Mouse (Mus musculus) Patski (cell line): Measurements from ENCODE around the gene C1ql1. TPM values are rescaled to one million over a fixed set of nuclear protein-coding genes. Genes with fewer than 3 reads are reported as not detected.

Experiments
- ATAC-seq: fragments of 100-300 bp; one replicate; pipeline ENCODE4 v1.8.0; 2021
- CTCF ChIA-PET: fragments of 350-600 bp; sonication (Branson Sonifier 250); formaldehyde crosslinking; loops from one replicate; lab custom pipeline; 2022; ENCODE audit warnings: inconsistent platforms; lab: Charles Lee
- POLR2A ChIA-PET: fragments of 350-600 bp; sonication (Branson Sonifier 250); formaldehyde crosslinking; loops from one replicate; lab custom pipeline; 2022; ENCODE audit warnings: antibody characterized with exemption, inconsistent platforms; lab: Charles Lee
- DNase-seq: peaks from one replicate; pipeline ENCODE4 v3.0.0-alpha.2; 2011; ENCODE audit warnings: low read depth, low spot score
- H3K27me3 ChIP-seq: fragments of 371-371 bp; one replicate; pipeline ENCODE4 v1.5.1; 2021
- CTCF ChIP-seq: fragments of 100-300 bp; IDR thresholded peaks from one replicate; pipeline ENCODE4 v1.5.1; 2021
- in situ Hi-C: fragments of 300-500 bp; cut with MboI; formaldehyde crosslinking; loops from 3 replicates; pipeline ENCODE4 v1.11.1; 2018; ENCODE audit warnings: low pct_unique_long_range_greater_than_20kb, mixed read lengths
- polyA plus RNA-seq: library from polyadenylated mRNA; unstranded; gene quantifications from one replicate; pipeline ENCODE4 v1.2.3, GENCODE M21; 2021

Gene C1ql1
- polyA plus RNA-seq = 19.6 TPM

DNA sequence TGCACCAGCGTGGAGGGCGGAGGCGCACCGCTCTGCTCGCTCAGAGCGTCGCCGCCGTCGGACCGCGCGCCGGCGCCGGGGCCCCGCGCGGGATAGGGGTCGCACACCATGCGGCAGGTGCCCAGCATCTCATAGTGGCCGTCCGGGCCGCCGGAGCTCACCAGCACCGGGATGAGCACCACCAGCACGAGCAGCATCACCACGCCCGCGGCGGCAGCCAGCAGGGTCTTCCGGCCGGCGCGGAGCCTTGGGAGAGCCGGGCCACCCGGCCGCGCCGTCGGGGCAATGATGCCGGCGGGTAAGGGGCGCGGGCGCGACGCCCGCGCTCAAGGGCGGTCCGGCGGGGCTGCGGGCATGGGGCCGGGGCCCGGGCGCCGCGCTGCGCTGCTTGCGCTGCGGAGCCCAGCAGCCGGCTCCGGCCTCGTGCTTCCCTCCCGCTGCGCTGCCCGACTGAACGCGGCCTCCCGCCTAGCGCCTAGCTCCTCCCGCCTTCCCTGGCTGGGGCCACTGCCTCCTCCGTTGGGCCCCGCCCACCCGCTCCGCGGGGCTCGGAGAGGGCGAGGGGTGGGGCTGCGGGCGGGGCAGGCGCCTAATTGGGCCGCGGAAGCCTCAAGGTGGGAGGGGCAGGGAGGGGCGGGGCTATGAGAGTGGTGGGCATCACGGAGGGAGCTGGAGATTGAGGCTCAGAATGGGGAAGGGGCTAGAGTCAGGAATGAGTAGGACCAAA lies at the start of gene C1ql1:
Gene C1ql1, minus strand, starts transcription at position 424 of the 727 bp plus-strand sequence.
- TF ChIP-seq CTCF = no peak
- ATAC-seq (peak; percentile 68), DNase-seq (peak; percentile 54)
- CTCF ChIA-PET = interaction anchor here (1.8 kb wide), 1 partner anchor 23 kb away, joined by 5 read pairs; no protein-coding TSS in a partner anchor
- H3K27me3 ChIP-seq = no peaks in the 10 kb centered on the region
- in situ Hi-C loops = no loop called here
- POLR2A ChIA-PET = interaction anchor here (0.6 kb wide), 1 partner anchor 393 kb away, joined by 8 read pairs; no protein-coding TSS in a partner anchor

DNA sequence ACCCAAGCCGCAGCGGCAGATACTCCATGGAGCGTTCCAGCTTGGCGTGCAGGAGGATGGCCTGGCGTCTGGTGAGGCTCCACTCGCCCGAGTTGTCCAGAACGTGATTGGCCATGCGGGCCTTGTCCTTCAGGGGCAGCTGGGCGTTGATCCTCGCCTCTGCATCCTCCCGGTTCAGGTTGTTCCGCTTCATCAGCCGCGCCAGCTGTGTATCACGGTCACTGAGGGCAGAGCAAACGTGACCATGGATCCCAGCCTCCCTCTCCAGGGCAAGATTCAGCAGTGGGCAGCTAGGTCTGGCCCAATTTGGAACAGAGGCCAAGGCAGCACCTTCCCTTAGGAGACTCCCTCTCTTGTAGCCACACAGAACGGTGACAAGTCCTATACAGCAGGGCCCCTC lies 48.5 kb upstream of the C1ql1 start:
- POLR2A ChIA-PET = interaction anchor here (0.8 kb wide), 1 partner anchor 64 kb away, joined by 3 read pairs; no protein-coding TSS in a partner anchor
- TF ChIP-seq CTCF = no peak
- CTCF ChIA-PET = no interaction called here
- DNase-seq (no peak), ATAC-seq (no peak)
- H3K27me3 ChIP-seq = no peaks in the 10 kb centered on the region
- in situ Hi-C loops = loop anchor here (5.0 to 25.0 kb wide), 2 partner anchors 98 to 233 kb away; partner anchors contain the start of gene Adam11

DNA sequence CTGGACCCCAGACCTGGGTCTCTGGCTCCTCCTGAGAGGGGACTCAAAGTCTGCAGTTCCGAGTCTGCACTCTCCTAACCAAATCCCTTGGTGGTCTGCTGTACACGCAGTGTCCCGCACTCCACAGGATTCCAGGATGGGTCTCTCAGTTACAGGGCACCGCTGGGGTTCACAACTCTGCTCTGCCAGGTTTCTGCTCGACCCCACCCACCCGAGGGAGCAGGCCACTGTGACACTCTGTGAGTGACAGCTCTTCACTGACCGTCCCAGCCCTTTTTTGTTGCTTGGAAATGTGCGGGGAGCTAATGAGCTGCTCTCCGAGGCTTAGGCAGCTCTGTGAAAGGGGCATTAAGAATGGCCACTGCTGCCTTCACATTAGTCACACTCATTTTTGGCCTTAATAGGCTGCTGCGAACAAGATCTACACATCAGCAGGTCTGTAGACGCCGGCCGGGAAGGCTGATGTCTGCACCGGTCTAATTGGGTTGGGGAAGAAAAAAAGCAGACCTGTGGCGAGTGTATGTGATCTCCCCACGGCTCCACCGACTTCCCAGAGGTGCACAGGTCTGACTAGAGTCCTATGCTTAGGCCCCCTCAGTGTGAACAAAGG lies 47.0 kb upstream of the C1ql1 start:
- ChIA-PET POLR2A (no interaction called here), CTCF (interaction anchor here (0.7 to 2.7 kb wide), 11 partner anchors 10 to 98 kb away, joined by 3 to 30 read pairs (median 3); partner anchors contain the start of gene Gfap)
- DNase-seq (no peak), ATAC-seq (no peak)
- in situ Hi-C loops = loop anchor here (5.0 to 25.0 kb wide), 2 partner anchors 96 to 231 kb away; partner anchors contain the start of gene Adam11
- TF ChIP-seq CTCF = no peak
- no peaks in the 10 kb centered on the region for H3K27me3 ChIP-seq

DNA sequence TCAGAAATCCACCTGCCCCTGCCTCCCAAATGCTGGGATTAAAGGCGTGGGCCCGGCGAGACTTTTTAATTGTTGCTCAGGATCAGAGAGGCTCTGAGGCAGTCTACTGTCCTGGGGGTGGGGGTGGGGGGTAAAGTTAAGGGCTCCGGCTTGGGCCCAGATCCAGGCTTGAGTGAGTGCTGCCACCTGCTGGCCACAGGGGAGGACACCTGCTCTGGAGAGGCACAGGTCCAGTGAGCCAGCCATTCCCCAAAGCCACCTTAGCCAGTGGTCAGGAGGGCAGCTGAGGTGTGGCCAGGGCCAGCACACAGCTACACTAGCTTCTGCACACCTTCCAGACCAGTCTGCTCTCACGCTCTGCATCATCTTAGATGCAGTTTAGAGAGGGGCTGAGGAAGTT lies 46.5 kb upstream of the C1ql1 start:
- in situ Hi-C loops = loop anchor here (5.0 to 25.0 kb wide), 2 partner anchors 96 to 231 kb away; partner anchors contain the start of gene Adam11
- no peaks in the 10 kb centered on the region for H3K27me3 ChIP-seq
- ChIA-PET CTCF (interaction anchor here (0.7 to 2.7 kb wide), 11 partner anchors 10 to 97 kb away, joined by 3 to 30 read pairs (median 3); partner anchors contain the start of gene Gfap), POLR2A (no interaction called here)
- no peak for ATAC-seq
- no peak for TF ChIP-seq CTCF
- DNase-seq = no peak

DNA sequence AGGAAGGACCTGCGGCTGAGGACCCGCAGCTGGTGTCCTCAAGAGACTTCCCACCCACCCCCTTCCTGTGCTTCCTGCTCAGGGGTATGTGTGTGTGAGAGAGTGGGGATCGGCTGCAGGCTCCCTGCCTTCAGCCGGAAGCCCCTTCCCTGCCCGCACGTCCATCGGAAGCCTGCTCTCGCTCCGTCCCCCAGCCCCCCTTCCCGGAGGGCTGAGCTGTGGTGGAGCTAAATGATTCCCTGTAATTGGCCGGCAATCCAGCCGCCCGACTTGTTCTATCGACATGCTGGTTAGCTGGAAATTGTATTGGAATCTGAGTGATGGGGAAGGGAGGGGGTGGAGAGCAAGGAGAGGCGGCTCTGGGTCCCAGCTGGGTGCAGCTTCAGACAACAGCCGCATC lies 45.2 kb upstream of the C1ql1 start:
- DNase-seq = no peak
- in situ Hi-C loops = loop anchor here (5.0 to 25.0 kb wide), 2 partner anchors 94 to 229 kb away; partner anchors contain the start of gene Adam11
- CTCF ChIA-PET = interaction anchor here (0.8 to 2.7 kb wide), 3 partner anchors 14 to 96 kb away, joined by 3 to 30 read pairs (median 4); partner anchors contain the start of gene Gfap
- POLR2A ChIA-PET = no interaction called here
- TF ChIP-seq CTCF = no peak
- ATAC-seq = no peak
- H3K27me3 ChIP-seq = no peaks in the 10 kb centered on the region

DNA sequence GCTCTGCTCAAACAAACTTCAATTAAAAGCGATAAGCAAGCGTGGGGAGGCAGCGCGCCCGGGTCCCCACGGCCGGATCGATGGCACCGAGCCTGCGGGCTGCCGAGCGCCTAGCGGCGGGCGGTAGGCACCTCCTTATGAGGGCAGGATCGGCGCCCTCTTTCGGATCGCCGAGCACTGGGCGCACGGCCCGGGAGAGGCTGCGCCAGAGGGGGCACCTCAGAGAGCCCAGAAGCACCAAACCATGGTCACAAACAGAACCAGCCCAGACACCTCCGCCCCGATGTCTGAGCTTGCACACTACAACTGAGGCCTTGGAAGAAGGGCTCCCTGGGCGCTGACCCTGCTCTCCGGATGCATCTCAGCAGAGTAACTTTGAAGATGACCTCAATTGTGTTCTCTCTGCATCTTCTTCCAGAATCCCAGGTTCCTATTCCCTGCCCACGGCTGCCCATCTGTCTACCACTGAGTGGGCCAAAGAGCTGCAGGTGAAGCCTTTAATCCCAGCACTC lies 43.7 kb upstream of the C1ql1 start:
- ChIA-PET POLR2A (no interaction called here), CTCF (interaction anchor here (0.8 to 1.9 kb wide), 2 partner anchors 67 to 88 kb away, joined by 3 to 7 read pairs; no protein-coding TSS in a partner anchor)
- in situ Hi-C loops = loop anchor here (5.0 to 25.0 kb wide), 2 partner anchors 93 to 228 kb away; partner anchors contain the start of gene Adam11
- peak; percentile 86 for TF ChIP-seq CTCF
- no peaks in the 10 kb centered on the region for H3K27me3 ChIP-seq
- no peak for ATAC-seq
- no peak for DNase-seq

DNA sequence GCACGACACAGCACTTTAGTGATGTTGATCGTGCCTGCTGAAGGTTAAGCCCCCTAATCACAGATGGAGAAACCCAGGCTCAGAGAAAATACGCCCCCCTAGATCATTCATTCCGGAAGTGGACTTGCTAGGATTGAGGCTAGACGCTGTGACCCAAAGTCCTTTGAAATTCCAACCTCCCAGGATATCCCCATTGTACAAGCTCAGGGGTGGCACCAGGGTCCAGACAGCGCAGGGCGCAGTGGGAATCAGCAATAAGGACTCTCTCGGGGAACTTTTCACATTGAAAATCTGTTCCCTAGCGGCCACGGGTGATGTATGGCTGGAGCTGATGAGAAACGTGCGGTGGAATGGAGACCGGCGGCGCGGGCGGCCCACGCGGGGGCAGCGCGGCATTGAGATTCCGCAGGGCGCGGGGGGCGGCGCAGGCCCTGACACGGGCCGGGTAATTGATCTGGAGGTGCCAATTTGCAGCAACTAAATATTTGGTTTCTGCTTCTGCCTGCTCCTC lies 43.2 kb upstream of the C1ql1 start:
- ATAC-seq = no peak

DNA sequence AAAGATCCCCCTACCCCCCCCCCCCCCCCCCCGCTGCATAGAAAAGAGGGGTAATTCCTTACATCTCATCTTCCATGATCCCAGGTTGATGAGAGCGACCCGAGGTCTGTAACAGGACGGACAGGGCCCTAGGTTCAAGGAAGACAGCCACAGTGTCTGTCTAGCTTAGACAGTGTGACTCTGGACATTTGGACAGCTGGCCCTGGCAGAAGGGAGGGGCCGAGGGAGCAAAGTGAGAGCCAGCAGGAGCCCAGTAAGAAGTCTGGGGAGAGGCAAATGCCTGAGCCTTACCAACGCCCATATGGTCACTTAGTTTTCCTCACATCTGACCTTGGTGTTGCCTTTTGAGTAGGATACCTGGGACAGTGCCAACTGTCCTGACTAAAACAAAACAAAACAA lies 38.7 kb upstream of the C1ql1 start:
- no peaks in the 10 kb centered on the region for H3K27me3 ChIP-seq
- DNase-seq (no peak), ATAC-seq (no peak)
- CTCF ChIA-PET = no interaction called here
- no peak for TF ChIP-seq CTCF
- in situ Hi-C loops = loop anchor here (5.0 to 25.0 kb wide), 2 partner anchors 63 to 223 kb away; partner anchors contain the start of gene Adam11
- POLR2A ChIA-PET = no interaction called here

More for the DNA sequence above, 43.2 kb upstream of the C1ql1 start:
- CTCF ChIA-PET = interaction anchor here (0.8 to 1.9 kb wide), 2 partner anchors 66 to 88 kb away, joined by 3 to 7 read pairs; no protein-coding TSS in a partner anchor
- in situ Hi-C loops = loop anchor here (5.0 to 25.0 kb wide), 3 partner anchors 67 to 227 kb away; partner anchors contain the start of gene Adam11
- DNase-seq = no peak
- POLR2A ChIA-PET = no interaction called here
- no peaks in the 10 kb centered on the region for H3K27me3 ChIP-seq
- no peak for TF ChIP-seq CTCF

DNA sequence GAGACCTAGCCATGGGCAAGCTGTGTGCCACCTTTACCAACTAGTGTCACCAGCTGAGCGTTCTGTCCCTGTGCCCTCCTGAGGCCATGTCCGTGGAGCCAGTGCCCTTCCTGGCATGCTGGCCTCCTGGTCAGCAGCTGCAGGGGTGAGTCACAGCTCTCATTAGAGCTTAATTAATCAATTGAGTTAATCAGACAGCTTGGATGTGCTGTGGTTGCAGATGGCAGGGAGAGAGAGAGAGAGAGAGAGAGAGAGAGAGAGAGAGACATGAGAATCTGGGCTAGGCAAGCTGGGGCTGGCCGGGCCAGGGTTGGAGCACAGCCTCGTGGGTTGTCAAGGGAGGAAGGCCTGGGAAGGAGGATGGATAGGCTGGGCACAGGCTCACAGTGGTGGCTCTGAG lies 38.1 kb upstream of the C1ql1 start:
- no peak for DNase-seq
- TF ChIP-seq CTCF = no peak
- ChIA-PET CTCF (no interaction called here), POLR2A (interaction anchor here (1.0 kb wide), 1 partner anchor 19 kb away, joined by 4 read pairs; no protein-coding TSS in a partner anchor)
- ATAC-seq = no peak
- in situ Hi-C loops = loop anchor here (5.0 to 25.0 kb wide), 2 partner anchors 62 to 222 kb away; partner anchors contain the start of gene Adam11
- H3K27me3 ChIP-seq = no peaks in the 10 kb centered on the region

DNA sequence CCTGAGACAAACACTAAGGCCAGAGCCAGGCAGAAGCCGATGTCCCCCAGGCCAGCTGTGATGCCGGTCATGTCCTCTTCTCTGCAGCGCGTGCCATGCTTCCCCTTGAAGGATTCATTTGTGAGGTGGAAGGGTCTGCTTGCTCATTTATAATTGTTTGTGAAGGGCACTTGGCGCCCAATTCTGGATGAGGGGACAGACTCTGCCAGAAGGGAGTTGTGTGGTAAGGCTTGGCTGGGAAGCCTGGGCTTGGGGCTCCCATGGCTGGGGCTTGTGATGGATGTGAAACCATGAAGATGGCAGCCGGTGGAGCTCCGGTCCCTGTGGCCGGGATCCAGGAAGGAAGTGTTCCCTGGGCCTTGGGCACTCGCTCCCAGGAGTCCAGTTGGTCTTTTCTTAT lies 37.6 kb upstream of the C1ql1 start:
- no peak for ATAC-seq
- no peak for TF ChIP-seq CTCF
- no peak for DNase-seq
- in situ Hi-C loops = loop anchor here (25.0 kb wide), 1 partner anchor 222 kb away; the partner anchor contains the start of gene Adam11
- CTCF ChIA-PET = no interaction called here
- no peaks in the 10 kb centered on the region for H3K27me3 ChIP-seq
- POLR2A ChIA-PET = interaction anchor here (1.0 kb wide), 1 partner anchor 19 kb away, joined by 4 read pairs; no protein-coding TSS in a partner anchor
